Mouse (Mus musculus): Measurements from ENCODE around the gene Spam1.

DNA sequence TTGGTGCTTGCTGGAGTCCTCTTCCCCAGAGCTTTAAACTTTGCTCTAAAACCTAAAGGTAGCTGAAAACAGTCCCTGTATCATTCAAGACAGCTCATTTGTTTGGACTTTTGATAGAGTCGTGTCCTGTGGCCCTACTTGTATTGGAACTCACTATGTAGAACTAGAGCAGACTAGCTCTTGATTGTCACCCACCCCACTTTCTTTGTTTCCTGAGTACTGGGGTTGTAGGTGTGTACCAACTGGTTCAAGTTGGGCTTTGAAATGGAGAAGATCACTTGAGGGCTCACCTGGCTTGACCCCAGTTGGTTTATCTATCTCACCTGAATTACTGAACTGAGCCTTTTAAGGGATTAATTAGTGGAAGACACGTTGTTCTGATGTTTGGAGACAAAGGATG is 11.8 kb upstream of the Spam1 start:
- TF ChIP-seq CTCF (IDR thresholded peaks at IDR 0.05) (no peak), POLR2A (IDR thresholded peaks at IDR 0.05; ENCODE audit: insufficient read depth, low read depth, low read length) (no peak), EP300 (IDR thresholded peaks at IDR 0.05; ENCODE audit: insufficient read depth, low read depth, low read length) (no peak)
